Mouse (Mus musculus) myocyte (in vitro differentiated cells): Measurements from ENCODE around the gene Sectm1a. TPM values are rescaled to one million over a fixed set of nuclear protein-coding genes. Genes with fewer than 3 reads are reported as not detected.

Experiments
- H3K27me3 ChIP-seq: one replicate; pipeline ENCODE4 v1.6.1; 2011; ENCODE audit not compliant: control insufficient read depth, insufficient read depth, insufficient read length
- H3K36me3 ChIP-seq: one replicate; pipeline ENCODE4 v1.6.1; 2011; ENCODE audit not compliant: control insufficient read depth, insufficient read depth
- H3K4me2 ChIP-seq: one replicate; pipeline ENCODE4 v1.6.1; 2011; ENCODE audit warnings: low read depth, control low read depth
- H3K4me3 ChIP-seq: one replicate; pipeline ENCODE4 v1.5.1; 2011; ENCODE audit warnings: mild to moderate bottlenecking, control low read depth, moderate library complexity
- H3K79me2 ChIP-seq: one replicate; pipeline ENCODE4 v1.6.1; 2011; ENCODE audit not compliant: control insufficient read depth, insufficient read depth
- H3ac ChIP-seq: one replicate; pipeline ENCODE4 v1.6.1; 2011; ENCODE audit not compliant: control insufficient read depth, insufficient read length
- CEBPB ChIP-seq: IDR thresholded peaks from 2 replicates; pipeline ENCODE4 v1.6.1; 2011; ENCODE audit warnings: mild to moderate bottlenecking, moderate library complexity; ENCODE audit not compliant: poor library complexity, insufficient read depth, severe bottlenecking
- E2F4 ChIP-seq: IDR thresholded peaks from one replicate; pipeline ENCODE4 v1.6.1; 2011; ENCODE audit warnings: mild to moderate bottlenecking, control low read depth, moderate library complexity; ENCODE audit not compliant: insufficient read depth
- MAX ChIP-seq: IDR thresholded peaks from one replicate; pipeline ENCODE4 v1.6.1; 2011; ENCODE audit warnings: low read depth, mild to moderate bottlenecking, control low read depth
- MYOD1 ChIP-seq, 3 experiments: IDR thresholded peaks; one replicate each; pipeline ENCODE4 v1.6.1; 2011; ENCODE audit warnings: control low read depth in 2 of 3, low read depth in 2 of 3, mild to moderate bottlenecking in 2 of 3, moderate library complexity in 1 of 3; ENCODE audit not compliant: insufficient read length in 2 of 3, control insufficient read depth in 1 of 3
- MYOG ChIP-seq, 3 experiments: IDR thresholded peaks; one replicate each; pipeline ENCODE4 v1.6.1; 2011; ENCODE audit warnings: control low read depth in 2 of 3, low read depth in 2 of 3, mild to moderate bottlenecking in 2 of 3; ENCODE audit not compliant: insufficient read length in 2 of 3, control insufficient read depth in 1 of 3, insufficient read depth in 1 of 3
- POLR2A ChIP-seq: IDR thresholded peaks from one replicate; pipeline ENCODE4 v1.6.1; 2011; ENCODE audit warnings: low read depth, mild to moderate bottlenecking, control low read depth, moderate library complexity; ENCODE audit not compliant: insufficient read length
- POLR2AphosphoS2 ChIP-seq: IDR thresholded peaks from one replicate; pipeline ENCODE4 v1.6.1; 2011; ENCODE audit warnings: low read depth, control low read depth; ENCODE audit not compliant: insufficient read length
- REST ChIP-seq: IDR thresholded peaks from one replicate; pipeline ENCODE4 v1.6.1; 2011; ENCODE audit warnings: mild to moderate bottlenecking, control low read depth, moderate library complexity; ENCODE audit not compliant: insufficient read depth, insufficient read length
- SRF ChIP-seq: IDR thresholded peaks from one replicate; pipeline ENCODE4 v1.6.1; 2011; ENCODE audit warnings: low read depth; ENCODE audit not compliant: control insufficient read depth, insufficient read length
- TCF12 ChIP-seq: IDR thresholded peaks from one replicate; pipeline ENCODE4 v1.6.1; 2011; ENCODE audit warnings: mild to moderate bottlenecking, control low read depth; ENCODE audit not compliant: poor library complexity, insufficient read depth, severe bottlenecking
- TCF3 ChIP-seq: IDR thresholded peaks from one replicate; pipeline ENCODE4 v1.6.1; 2011; ENCODE audit warnings: low read depth, control low read depth; ENCODE audit not compliant: insufficient read length
- USF1 ChIP-seq: IDR thresholded peaks from one replicate; pipeline ENCODE4 v1.6.1; 2011; ENCODE audit warnings: low read depth, mild to moderate bottlenecking, control low read depth, moderate library complexity
- polyA plus RNA-seq: library from polyadenylated mRNA; unstranded; fragments of >200 nt; fragmentation: generic; extraction: Trizol; gene quantifications from one replicate; pipeline ENCODE4 v1.2.1, GENCODE M21; 2012; ENCODE audit warnings: missing spikeins

Sectm1a gene
- polyA plus RNA-seq, 1 experiment = 0.12 TPM

- Histone ChIP-seq H3ac (no peak overlapping the region), H3K79me2 (no peaks in the 10 kb centered on the region), H3K4me3 (no peak overlapping the region), H3K27me3 (no peaks in the 10 kb centered on the region), H3K36me3 (no peaks in the 10 kb centered on the region), H3K4me2 (no peak overlapping the region)
- TF ChIP-seq TCF3 (no peak), E2F4 (no peak), REST (no peak), MAX (no peak), SRF (no peak), TCF12 (no peak), USF1 (no peak), POLR2AphosphoS2 (no peak), POLR2A (no peak), MYOD1 (IDR thresholded peaks at IDR 0.05; ENCODE audit: control insufficient read depth in 1 of 3, insufficient read length in 2 of 3, low read depth in 2 of 3) (no peak), MYOG (IDR thresholded peaks at IDR 0.05; ENCODE audit: control insufficient read depth in 1 of 3, insufficient read depth in 1 of 3, insufficient read length in 2 of 3, low read depth in 2 of 3) (no peak), CEBPB (no peak)
Observed at GRCm38 (mm10) chr11:121099762-121100161, 18.7 kb upstream of the Sectm1a start.

GRCm38 (mm10) chr11:121092606-121093585, 11.9 kb upstream of the Sectm1a start:
- Histone ChIP-seq H3K36me3 (no peaks in the 10 kb centered on the region), H3K79me2 (no peaks in the 10 kb centered on the region), H3K27me3 (no peaks in the 10 kb centered on the region), H3ac (no peak overlapping the region), H3K4me3 (no peak overlapping the region), H3K4me2 (no peak overlapping the region)
- TF ChIP-seq TCF12 = no peak
- TF ChIP-seq MYOG (IDR thresholded peaks at IDR 0.05; ENCODE audit: control insufficient read depth in 1 of 3, insufficient read depth in 1 of 3, insufficient read length in 2 of 3, low read depth in 2 of 3) = no peak
- TF ChIP-seq MYOD1 (IDR thresholded peaks at IDR 0.05; ENCODE audit: control insufficient read depth in 1 of 3, insufficient read length in 2 of 3, low read depth in 2 of 3) = no peak
- TF ChIP-seq REST = no peak
- TF ChIP-seq CEBPB = no peak
- no peak for TF ChIP-seq TCF3
- no peak for TF ChIP-seq POLR2A
- no peak for TF ChIP-seq POLR2AphosphoS2
- no peak for TF ChIP-seq E2F4
- TF ChIP-seq SRF = no peak
- TF ChIP-seq MAX = no peak
- TF ChIP-seq USF1 = no peak

DNA sequence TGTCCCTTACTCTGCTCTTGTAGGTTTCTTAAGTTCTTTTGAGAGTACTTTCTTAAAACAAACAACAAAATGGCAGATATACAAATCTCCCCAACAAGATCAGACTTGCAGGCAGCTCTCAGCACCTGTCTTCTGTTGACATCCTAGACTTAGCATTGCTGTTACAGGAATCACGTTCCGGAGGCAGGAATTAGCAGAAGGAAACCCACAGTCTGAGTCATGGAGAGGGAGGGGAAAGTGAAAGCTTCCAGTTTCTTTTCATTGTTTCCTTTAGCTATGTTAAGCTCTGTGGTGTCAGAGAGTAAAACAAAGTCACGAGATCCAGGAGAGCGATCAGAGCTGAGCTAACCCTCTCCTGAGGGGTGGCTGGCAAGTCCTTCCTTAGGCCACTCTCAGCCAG, 9.9 kb upstream of the Sectm1a start:
- Histone ChIP-seq H3K4me3 (no peak overlapping the region), H3K36me3 (no peaks in the 10 kb centered on the region), H3ac (no peak overlapping the region), H3K4me2 (peak overlapping the region; percentile 54), H3K79me2 (no peaks in the 10 kb centered on the region), H3K27me3 (no peaks in the 10 kb centered on the region)
- TF ChIP-seq MYOD1 (IDR thresholded peaks at IDR 0.05; ENCODE audit: control insufficient read depth in 1 of 3, insufficient read length in 2 of 3, low read depth in 2 of 3) (peak; percentile 65 to 86 (median 77)), TCF3 (no peak), SRF (no peak), E2F4 (no peak), USF1 (peak; percentile 6), MYOG (IDR thresholded peaks at IDR 0.05; ENCODE audit: control insufficient read depth in 1 of 3, insufficient read depth in 1 of 3, insufficient read length in 2 of 3, low read depth in 2 of 3) (peak in 2 of 3 experiments; percentile 37 to 86), TCF12 (peak; percentile 76)

- Histone ChIP-seq H3K4me2 (no peak overlapping the region), H3K79me2 (no peaks in the 10 kb centered on the region), H3K36me3 (no peaks in the 10 kb centered on the region), H3K4me3 (no peak overlapping the region), H3K27me3 (no peaks in the 10 kb centered on the region), H3ac (no peak overlapping the region)
- TF ChIP-seq POLR2A (no peak), REST (no peak), MYOD1 (IDR thresholded peaks at IDR 0.05; ENCODE audit: control insufficient read depth in 1 of 3, insufficient read length in 2 of 3, low read depth in 2 of 3) (no peak), POLR2AphosphoS2 (no peak), SRF (no peak), MYOG (IDR thresholded peaks at IDR 0.05; ENCODE audit: control insufficient read depth in 1 of 3, insufficient read depth in 1 of 3, insufficient read length in 2 of 3, low read depth in 2 of 3) (no peak), USF1 (no peak), TCF3 (no peak), CEBPB (no peak), TCF12 (no peak), E2F4 (no peak)
Observed at GRCm38 (mm10) chr11:121089756-121090546, 8.9 kb upstream of the Sectm1a start.
